Mouse (Mus musculus) adipose tissue, adult 10 weeks (tissue): ENCODE measurements around the gene Ddx28. TPM values are rescaled to one million over a fixed set of nuclear protein-coding genes. Genes with fewer than 3 reads are reported as not detected.

Experiments
- polyA plus RNA-seq: library from polyadenylated mRNA; stranded (reverse); fragments of 350-450 nt; fragmentation: Illumina TruSeq; extraction: RNeasy Lipid Tissue Mini Kit (QIAGEN cat#74804); gene quantifications from one replicate; pipeline ENCODE4 v1.2.3, GENCODE M21; 2014; ENCODE audit warnings: low read depth, low replicate concordance

Gene Ddx28
- polyA plus RNA-seq = 8.5 TPM

DNA sequence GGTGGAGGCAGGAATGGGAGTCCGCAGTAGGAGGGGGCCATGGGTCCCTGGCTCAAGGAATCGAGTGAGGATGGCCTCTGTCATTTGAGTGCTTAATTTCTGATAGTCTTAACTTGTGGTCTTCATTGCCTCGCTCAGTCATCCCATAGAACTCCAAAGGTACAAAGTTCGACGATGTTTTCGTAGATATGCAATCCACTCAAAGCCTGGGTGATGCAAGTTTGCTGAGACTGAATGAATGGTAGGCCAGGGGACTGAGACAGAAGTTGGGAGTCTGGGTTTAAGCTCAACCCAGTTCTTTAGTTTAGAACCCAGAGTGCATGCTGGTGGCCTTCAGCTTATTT is at the start of gene Ddx28:
TSS of gene Ddx28 (minus strand) at position 240 of the 344 bp plus-strand sequence.

DNA sequence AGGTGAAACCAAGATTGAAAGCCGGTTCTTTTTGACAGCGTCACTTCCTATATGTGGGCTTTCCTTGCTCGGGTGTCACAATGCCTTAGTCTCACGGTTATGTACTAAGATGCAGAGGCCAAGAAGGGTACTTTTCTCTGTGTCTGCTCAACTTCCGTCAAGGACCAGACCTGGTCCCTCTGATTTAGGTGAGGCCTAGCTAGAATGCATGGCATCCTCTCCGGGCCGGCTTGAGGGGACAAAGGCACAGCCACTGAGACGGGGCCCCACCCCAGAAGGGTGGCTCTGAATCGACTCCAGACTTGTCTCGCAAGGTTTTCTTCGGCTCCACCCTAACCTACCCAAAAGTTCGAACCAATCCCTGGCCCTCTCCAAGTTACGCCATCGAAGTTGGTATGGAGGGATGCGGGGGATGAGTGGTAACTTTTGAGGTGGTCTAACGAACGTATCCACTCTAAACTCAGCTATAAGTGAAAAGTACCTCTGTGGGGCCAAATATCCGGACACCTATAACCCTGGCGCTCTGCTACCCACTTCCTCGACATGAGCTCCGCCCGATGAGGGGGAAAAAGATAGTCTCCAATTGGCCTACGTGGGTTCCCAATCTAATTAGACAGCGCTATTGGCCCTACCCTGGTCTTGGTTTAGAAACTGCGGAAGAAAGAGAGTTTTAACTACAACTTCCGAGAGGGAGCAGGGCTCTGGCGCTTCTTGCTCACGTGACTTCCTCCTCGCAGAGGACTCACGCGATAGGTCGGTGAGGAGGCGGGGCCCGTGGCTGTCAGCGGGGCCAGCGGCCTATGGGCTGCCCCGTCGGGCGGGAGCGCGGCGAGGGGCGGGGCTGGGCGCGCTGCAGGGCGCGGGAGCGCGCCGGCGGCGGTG is 47.3 kb upstream of the Ddx28 start, which contains the start of gene Nfatc3:
TSS of gene Nfatc3 (plus strand) at position 110 of the 882 bp plus-strand sequence.

DNA sequence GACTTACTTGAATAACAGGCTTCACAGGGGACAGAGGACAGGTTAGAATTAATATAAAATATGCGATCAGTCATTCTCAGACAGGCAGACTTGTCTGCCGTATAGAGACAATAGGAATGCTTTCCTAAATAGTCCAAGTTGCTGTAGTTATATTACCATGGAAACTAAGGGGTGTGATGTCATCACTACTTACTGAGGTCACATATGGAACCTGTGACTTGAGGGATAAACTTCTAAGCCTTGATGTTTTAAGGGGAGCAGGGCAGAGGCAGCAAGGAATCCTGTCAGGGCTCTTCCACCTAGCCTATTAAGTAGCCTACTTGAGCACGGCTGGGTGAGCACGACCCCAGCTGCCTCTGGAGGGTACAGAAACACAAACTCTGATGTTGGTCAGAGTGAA is 5.8 kb downstream of the Ddx28 start, which contains the start of gene Dpep2nb:
TSS of gene Dpep2nb (minus strand) at position 101 of the 400 bp plus-strand sequence.

DNA sequence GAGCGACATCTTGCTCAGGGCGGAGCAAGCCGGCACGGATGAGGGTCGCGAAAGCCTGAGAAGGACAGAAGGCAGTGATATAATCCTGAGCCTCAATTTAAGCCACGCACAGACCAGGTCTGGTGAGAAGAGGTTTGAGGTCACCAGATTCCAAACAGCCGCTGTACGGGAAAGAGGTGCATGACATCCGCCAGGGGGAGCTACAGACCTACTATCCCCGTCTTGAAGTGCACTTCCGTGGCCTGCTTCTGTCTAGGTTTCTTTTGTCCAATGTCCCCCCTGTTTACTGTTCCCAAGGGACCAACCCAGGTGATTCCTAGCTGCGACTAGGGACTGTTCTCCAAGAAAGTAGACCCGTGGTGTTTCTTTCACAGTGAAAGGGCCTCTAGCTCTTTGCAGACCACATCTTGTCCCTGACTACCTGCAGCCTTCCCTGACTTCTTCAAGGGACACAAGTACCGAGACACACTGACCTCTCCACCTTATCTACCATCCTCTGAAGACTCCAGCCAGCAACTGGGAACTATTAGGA is 20.8 kb downstream of the Ddx28 start, which contains the start of gene Dus2:
TSS of gene Dus2 (plus strand) at position 482 of the 532 bp plus-strand sequence.

DNA sequence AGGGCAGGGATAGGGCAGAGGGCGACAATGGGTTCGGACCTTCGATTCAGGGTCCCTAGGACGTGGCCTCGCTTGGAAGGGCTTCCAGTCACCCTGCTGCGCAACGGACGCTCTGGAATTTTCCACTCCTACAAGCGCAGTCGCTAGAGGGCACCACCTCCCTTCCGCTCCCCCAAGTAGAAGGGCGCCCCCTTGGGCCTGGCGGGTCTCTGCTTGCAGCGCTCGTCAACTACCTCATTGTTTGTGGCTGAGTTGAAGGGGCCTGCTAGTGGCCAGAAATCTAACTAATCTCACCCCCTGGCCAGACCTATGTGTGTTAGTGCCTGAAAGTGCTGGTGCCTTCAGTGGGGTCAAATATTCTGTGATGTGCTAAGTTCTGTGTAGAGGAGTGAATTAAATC is 32.4 kb downstream of the Ddx28 start, which contains the start of gene Dpep3:
TSS of gene Dpep3 (minus strand) at position 105 of the 400 bp plus-strand sequence.

DNA sequence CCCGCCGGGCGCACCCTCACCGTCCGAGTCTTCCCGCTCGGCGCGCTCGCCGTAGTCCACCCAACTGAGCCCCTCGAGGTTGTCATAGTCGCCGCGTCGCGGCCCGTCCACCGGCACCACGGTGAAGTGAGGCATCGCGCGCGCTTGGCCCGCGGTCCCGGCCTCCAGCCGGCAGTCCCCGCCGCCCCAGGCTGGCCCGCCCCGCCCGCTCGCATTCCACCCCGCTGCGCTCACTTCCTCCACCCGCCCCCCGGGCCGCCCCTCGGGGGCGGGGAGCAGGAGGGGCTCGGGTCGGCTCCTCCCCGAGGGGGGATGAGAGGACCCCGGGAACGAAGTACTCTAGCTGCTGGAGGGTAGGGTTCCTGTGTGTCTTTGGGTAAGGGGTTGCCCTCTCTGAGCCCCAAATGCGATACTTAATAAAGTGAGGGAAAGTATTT is 45.8 kb downstream of the Ddx28 start, which contains the start of gene Slc12a4:
TSS of gene Slc12a4 (minus strand) at position 193 of the 437 bp plus-strand sequence.

Other genes with a start within 250 kb of the Ddx28 start
- 15.9 TPM for gene Ranbp10, start 184.5 kb downstream of the Ddx28 start, polyA plus RNA-seq
- gene Tsnaxip1, start 184.2 kb downstream of the Ddx28 start, polyA plus RNA-seq = 5.6 TPM
- gene Cenpt, start 158.6 kb downstream of the Ddx28 start, polyA plus RNA-seq = 12.0 TPM
- gene Thap11, start 156.8 kb downstream of the Ddx28 start, polyA plus RNA-seq = 24.7 TPM
- gene Nutf2, start 151.3 kb downstream of the Ddx28 start, polyA plus RNA-seq = 71.3 TPM
- gene Edc4, start 131.0 kb downstream of the Ddx28 start, polyA plus RNA-seq = 30.9 TPM
- not detected for gene Nrn1l, start 118.3 kb downstream of the Ddx28 start, polyA plus RNA-seq
- gene Pskh1, start 111.4 kb downstream of the Ddx28 start, polyA plus RNA-seq = 26.0 TPM
- gene Ctrl, start 78.0 kb downstream of the Ddx28 start, polyA plus RNA-seq = 1.3 TPM
- gene Psmb10, start 73.4 kb downstream of the Ddx28 start, polyA plus RNA-seq = 39.5 TPM
- gene Lcat, start 68.5 kb downstream of the Ddx28 start, polyA plus RNA-seq = 1.5 TPM
- 22.0 TPM for gene Slc12a4, start 45.8 kb downstream of the Ddx28 start, polyA plus RNA-seq
- gene Dpep3, start 32.5 kb downstream of the Ddx28 start, polyA plus RNA-seq = 5.3 TPM
- 15.9 TPM for gene Dus2, start 20.5 kb downstream of the Ddx28 start, polyA plus RNA-seq
- gene Dpep2nb, start 5.9 kb downstream of the Ddx28 start, polyA plus RNA-seq = not detected
- gene Nfatc3, start 47.0 kb upstream of the Ddx28 start, polyA plus RNA-seq = 19.4 TPM
- gene Esrp2, start 125.1 kb upstream of the Ddx28 start, polyA plus RNA-seq = 76.6 TPM
- 25.5 TPM for gene Pla2g15, start 138.5 kb upstream of the Ddx28 start, polyA plus RNA-seq
- gene Slc7a6, start 157.0 kb upstream of the Ddx28 start, polyA plus RNA-seq = 12.6 TPM
- gene Slc7a6os, start 199.1 kb upstream of the Ddx28 start, polyA plus RNA-seq = 30.5 TPM
- 19.5 TPM for gene Prmt7, start 199.1 kb upstream of the Ddx28 start, polyA plus RNA-seq